Mouse (Mus musculus) neural tube, embryonic 15.5 days (tissue): ENCODE results near the gene Olfr1260. TPM values are rescaled to one million over a fixed set of nuclear protein-coding genes. Genes with fewer than 3 reads are reported as not detected.

Experiments used
- ATAC-seq: fragments of 200-750 bp; cut with Nextera tagmentation; 2 replicates; pipeline ENCODE4 v1.8.0; 2017; ENCODE audit warnings: mild to moderate bottlenecking, moderate TSS enrichment, moderate library complexity; ENCODE audit not compliant: low FRiP score
- H3K27ac ChIP-seq: fragments of 300-500 bp; sonication (generic); replicated peaks from 2 replicates; pipeline ENCODE4 v1.5.1; 2015; ENCODE audit warnings: mild to moderate bottlenecking, inconsistent platforms
- H3K27me3 ChIP-seq: fragments of 300-500 bp; sonication (generic); replicated peaks from 2 replicates; pipeline ENCODE4 v1.6.1; 2015; ENCODE audit warnings: inconsistent platforms
- H3K36me3 ChIP-seq: fragments of 300-500 bp; sonication (generic); 2 replicates; pipeline ENCODE4 v1.6.1; 2015; ENCODE audit warnings: inconsistent platforms
- H3K4me1 ChIP-seq: fragments of 300-500 bp; sonication (generic); 2 replicates; pipeline ENCODE4 v1.6.1; 2015; ENCODE audit warnings: inconsistent platforms
- H3K4me2 ChIP-seq: fragments of 300-500 bp; sonication (generic); 2 replicates; pipeline ENCODE4 v1.6.1; 2015; ENCODE audit warnings: inconsistent platforms, mild to moderate bottlenecking, moderate library complexity
- H3K4me3 ChIP-seq: fragments of 300-500 bp; sonication (generic); replicated peaks from 2 replicates; pipeline ENCODE4 v1.5.1; 2015; ENCODE audit warnings: mild to moderate bottlenecking, inconsistent platforms
- H3K9ac ChIP-seq: fragments of 300-500 bp; sonication (generic); replicated peaks from 2 replicates; pipeline ENCODE4 v1.6.1; 2015; ENCODE audit warnings: mild to moderate bottlenecking, inconsistent platforms
- H3K9me3 ChIP-seq: fragments of 300-500 bp; sonication (generic); replicated peaks from 2 replicates; pipeline ENCODE4 v1.6.1; 2016; ENCODE audit warnings: inconsistent platforms
- WGBS: fragments of 180-500 bp; shearing (Covaris S2); methylation state at CpG from one replicate; pipeline ENCODE4 v1.1.7; 2015; ENCODE audit warnings: mixed read lengths; 5-methylcytosine and 5-hydroxymethylcytosine counted together
- polyA plus RNA-seq: library from polyadenylated mRNA; unstranded; fragments of >200 nt; fragmentation: Nextera tagmentation; extraction: Ambion mirVana; gene quantifications from 2 replicates; pipeline ENCODE4 v1.2.1, GENCODE M21; 2015

Olfr1260 gene
- polyA plus RNA-seq = not detected in 2 replicates

GRCm38 (mm10) chr2:89974184-89974583 is at the start of gene Olfr1260:
Olfr1260 (plus strand) TSS chr2:89974340.
- H3K27ac ChIP-seq = no peak within 1 kb of the TSS
- H3K4me1 ChIP-seq = no peaks in the 10 kb centered on the region
- no peak within 1 kb of the TSS for H3K4me3 ChIP-seq
- H3K36me3 ChIP-seq = no peaks in the 10 kb centered on the region
- no peak for ATAC-seq
- no peaks in the 10 kb centered on the region for H3K9me3 ChIP-seq
- no peak within 1 kb of the TSS for H3K4me2 ChIP-seq
- no peak within 1 kb of the TSS for H3K9ac ChIP-seq
- H3K27me3 ChIP-seq = no peaks in the 10 kb centered on the region
- WGBS = 38% methylated on average over 2 of the region's 2 CpGs

- Histone ChIP-seq H3K4me3 (no peak within 1 kb of the TSS), H3K9ac (no peak within 1 kb of the TSS), H3K27ac (no peak within 1 kb of the TSS), H3K27me3 (no peaks in the 10 kb centered on the region), H3K9me3 (no peaks in the 10 kb centered on the region), H3K36me3 (no peaks in the 10 kb centered on the region), H3K4me2 (no peak within 1 kb of the TSS), H3K4me1 (no peaks in the 10 kb centered on the region)
- ATAC-seq = no peak
Measured at GRCm38 (mm10) chr2:89927009-89927408, 47.1 kb upstream of the Olfr1260 start, which contains the start of gene Olfr1258. Olfr1258 (plus strand) TSS chr2:89927309.

GRCm38 (mm10) chr2:89948564-89948963 is 25.6 kb upstream of the Olfr1260 start, which contains the start of gene Olfr1259:
Olfr1259 (minus strand) TSS chr2:89948664.
- 90% methylated on average over 5 of the region's 5 CpGs for WGBS
- no peak within 1 kb of the TSS for H3K27ac ChIP-seq
- no peak for ATAC-seq
- no peaks in the 10 kb centered on the region for H3K4me1 ChIP-seq
- H3K27me3 ChIP-seq = no peaks in the 10 kb centered on the region
- no peak within 1 kb of the TSS for H3K4me3 ChIP-seq
- no peak within 1 kb of the TSS for H3K4me2 ChIP-seq
- H3K36me3 ChIP-seq = no peaks in the 10 kb centered on the region
- H3K9ac ChIP-seq = no peak within 1 kb of the TSS
- no peaks in the 10 kb centered on the region for H3K9me3 ChIP-seq

GRCm38 (mm10) chr2:89977709-89978108 is 3.6 kb downstream of the Olfr1260 start:
- Histone ChIP-seq H3K4me1 (no peaks in the 10 kb centered on the region), H3K9ac (no peak overlapping the region), H3K27ac (no peak overlapping the region), H3K9me3 (no peaks in the 10 kb centered on the region), H3K27me3 (no peaks in the 10 kb centered on the region), H3K4me2 (no peak overlapping the region), H3K36me3 (no peaks in the 10 kb centered on the region), H3K4me3 (no peak overlapping the region)
- WGBS = 94% methylated on average over 2 of the region's 2 CpGs
- no peak for ATAC-seq

- Histone ChIP-seq H3K9me3 (no peaks in the 10 kb centered on the region), H3K9ac (no peak within 1 kb of the TSS), H3K4me2 (no peak within 1 kb of the TSS), H3K36me3 (no peaks in the 10 kb centered on the region), H3K27ac (no peak within 1 kb of the TSS), H3K27me3 (no peaks in the 10 kb centered on the region), H3K4me3 (no peak within 1 kb of the TSS), H3K4me1 (no peaks in the 10 kb centered on the region)
- ATAC-seq = no peak
Measured at GRCm38 (mm10) chr2:89990921-89991320, 16.8 kb downstream of the Olfr1260 start, which contains the start of gene Olfr1261. Olfr1261 (plus strand) TSS chr2:89991221.

- Histone ChIP-seq H3K4me1 (no peaks in the 10 kb centered on the region), H3K9me3 (no peaks in the 10 kb centered on the region)
Measured at GRCm38 (mm10) chr2:89999845-90000244, 25.7 kb downstream of the Olfr1260 start, which contains the start of gene Olfr1262. Olfr1262 (plus strand) TSS chr2:90000145.

GRCm38 (mm10) chr2:90011831-90012230 is 37.7 kb downstream of the Olfr1260 start, which contains the start of gene Olfr1263:
Olfr1263 (plus strand) TSS chr2:90012131.
- no peaks in the 10 kb centered on the region for H3K27me3 ChIP-seq
- H3K27ac ChIP-seq = no peak within 1 kb of the TSS
- H3K9me3 ChIP-seq = no peaks in the 10 kb centered on the region
- 78% methylated on average over 2 of the region's 2 CpGs for WGBS
- H3K4me2 ChIP-seq = no peak within 1 kb of the TSS
- no peaks in the 10 kb centered on the region for H3K36me3 ChIP-seq
- no peak within 1 kb of the TSS for H3K4me3 ChIP-seq
- no peak within 1 kb of the TSS for H3K9ac ChIP-seq
- no peak for ATAC-seq
- H3K4me1 ChIP-seq = no peaks in the 10 kb centered on the region

More at GRCm38 (mm10) chr2:89999845-90000244, 25.7 kb downstream of the Olfr1260 start, which contains the start of gene Olfr1262:
- ATAC-seq = no peak
- no peak within 1 kb of the TSS for H3K4me2 ChIP-seq
- H3K36me3 ChIP-seq = no peaks in the 10 kb centered on the region
- no peak within 1 kb of the TSS for H3K4me3 ChIP-seq
- no peak within 1 kb of the TSS for H3K9ac ChIP-seq
- no peak within 1 kb of the TSS for H3K27ac ChIP-seq
- no peaks in the 10 kb centered on the region for H3K27me3 ChIP-seq

- H3K27me3 ChIP-seq = no peaks in the 10 kb centered on the region
- no peak within 1 kb of the TSS for H3K4me2 ChIP-seq
- no peaks in the 10 kb centered on the region for H3K9me3 ChIP-seq
- H3K27ac ChIP-seq = no peak within 1 kb of the TSS
- H3K36me3 ChIP-seq = no peaks in the 10 kb centered on the region
- no peak for ATAC-seq
- H3K4me1 ChIP-seq = no peaks in the 10 kb centered on the region
- H3K9ac ChIP-seq = no peak within 1 kb of the TSS
- 84% methylated on average over 2 of the region's 2 CpGs for WGBS
- H3K4me3 ChIP-seq = no peak within 1 kb of the TSS
Measured at GRCm38 (mm10) chr2:90025477-90025876, 51.3 kb downstream of the Olfr1260 start, which contains the start of gene Olfr1264. Olfr1264 (minus strand) TSS chr2:90025577.

Other genes starting within 250 kb of the Olfr1260 start
- not detected in 2 replicates for gene Olfr1252, start 249.3 kb upstream of the Olfr1260 start, polyA plus RNA-seq
- gene Olfr1253, start 217.2 kb upstream of the Olfr1260 start, polyA plus RNA-seq = not detected in 2 replicates
- gene Olfr1254, start 180.7 kb upstream of the Olfr1260 start, polyA plus RNA-seq = not detected in 2 replicates
- gene Olfr1255, start 162.3 kb upstream of the Olfr1260 start, polyA plus RNA-seq = not detected in 2 replicates
- gene Olfr1256, start 132.8 kb upstream of the Olfr1260 start, polyA plus RNA-seq = not detected in 2 replicates
- gene Olfr48, start 126.1 kb upstream of the Olfr1260 start, polyA plus RNA-seq = 0.29 TPM in 1 of 2 replicates, not detected in the other
- not detected in 2 replicates for gene Olfr1257, start 95.9 kb upstream of the Olfr1260 start, polyA plus RNA-seq
- gene Olfr1258, start 47.0 kb upstream of the Olfr1260 start, polyA plus RNA-seq = not detected in 2 replicates
- not detected in 2 replicates for gene Olfr1259, start 25.7 kb upstream of the Olfr1260 start, polyA plus RNA-seq
- not detected in 2 replicates for gene Olfr1261, start 16.9 kb downstream of the Olfr1260 start, polyA plus RNA-seq
- gene Olfr1262, start 25.8 kb downstream of the Olfr1260 start, polyA plus RNA-seq = not detected in 2 replicates
- not detected in 2 replicates for gene Olfr1263, start 37.8 kb downstream of the Olfr1260 start, polyA plus RNA-seq
- gene Olfr1264, start 51.2 kb downstream of the Olfr1260 start, polyA plus RNA-seq = not detected in 2 replicates
- not detected in 2 replicates for gene Olfr1265, start 61.0 kb downstream of the Olfr1260 start, polyA plus RNA-seq
- gene Olfr140, start 89.3 kb downstream of the Olfr1260 start, polyA plus RNA-seq = not detected in 2 replicates
- not detected in 2 replicates for gene Olfr1269, start 147.1 kb downstream of the Olfr1260 start, polyA plus RNA-seq
- not detected in 2 replicates for gene Olfr32, start 168.0 kb downstream of the Olfr1260 start, polyA plus RNA-seq
- not detected in 2 replicates for gene Olfr1270, start 178.8 kb downstream of the Olfr1260 start, polyA plus RNA-seq